Mouse (Mus musculus) lung, embryonic 16.5 days (tissue): Measurements from ENCODE around the gene Ptger4. TPM values are rescaled to one million over a fixed set of nuclear protein-coding genes. Genes with fewer than 3 reads are reported as not detected.
"Not testable (repeated sequence)": the region's sequence is repeated elsewhere in the genome, so short reads cannot be mapped to it uniquely, and the experiment has no call there.

Experiments used
- ATAC-seq: fragments of 200-750 bp; cut with Nextera tagmentation; 2 replicates; pipeline ENCODE4 v1.8.0; 2017; ENCODE audit warnings: low read depth, mild to moderate bottlenecking, moderate library complexity
- H3K27ac ChIP-seq: fragments of 300-500 bp; sonication (generic); 2 replicates; pipeline ENCODE4 v1.5.1; 2014; ENCODE audit warnings: mild to moderate bottlenecking, control low read depth, low read length
- H3K27me3 ChIP-seq: fragments of 300-500 bp; sonication (generic); 2 replicates; pipeline ENCODE4 v1.6.1; 2014; ENCODE audit warnings: low read depth, low read length, mixed read lengths; ENCODE audit not compliant: control insufficient read depth, insufficient read depth
- H3K36me3 ChIP-seq: fragments of 300-500 bp; sonication (generic); 2 replicates; pipeline ENCODE4 v1.6.1; 2014; ENCODE audit warnings: low read length; ENCODE audit not compliant: control insufficient read depth, insufficient read depth
- H3K4me1 ChIP-seq: fragments of 300-500 bp; sonication (generic); replicated peaks from 2 replicates; pipeline ENCODE4 v1.6.1; 2014; ENCODE audit warnings: low read length, mixed read lengths; ENCODE audit not compliant: control insufficient read depth, insufficient read depth
- H3K4me2 ChIP-seq: fragments of 300-500 bp; sonication (generic); 2 replicates; pipeline ENCODE4 v1.6.1; 2014; ENCODE audit warnings: low read depth, low read length, control low read depth
- H3K4me3 ChIP-seq: fragments of 300-500 bp; sonication (generic); 2 replicates; pipeline ENCODE4 v1.5.1; 2014; ENCODE audit warnings: mild to moderate bottlenecking, low read length, control low read depth
- H3K9ac ChIP-seq: fragments of 300-500 bp; sonication (generic); 2 replicates; pipeline ENCODE4 v1.6.1; 2014; ENCODE audit warnings: low read length, control low read depth
- H3K9me3 ChIP-seq: fragments of 300-500 bp; sonication (generic); 2 replicates; pipeline ENCODE4 v1.6.1; 2016; ENCODE audit warnings: low read length; ENCODE audit not compliant: control insufficient read depth
- WGBS: fragments of 180-500 bp; shearing (Covaris S2); extraction: QIAGEN DNeasy Blood & Tissue Kit; methylation state at CpG from one replicate; pipeline ENCODE4 v1.1.7; 2014; 5-methylcytosine and 5-hydroxymethylcytosine counted together
- polyA plus RNA-seq: library from polyadenylated mRNA; unstranded; fragments of >200 nt; fragmentation: Nextera tagmentation; extraction: Ambion mirVana; gene quantifications from 2 replicates; pipeline ENCODE4 v1.2.1, GENCODE M21; 2015

Gene Ptger4
- polyA plus RNA-seq, 1 experiment from 2014 or later, result 2.1 TPM

DNA sequence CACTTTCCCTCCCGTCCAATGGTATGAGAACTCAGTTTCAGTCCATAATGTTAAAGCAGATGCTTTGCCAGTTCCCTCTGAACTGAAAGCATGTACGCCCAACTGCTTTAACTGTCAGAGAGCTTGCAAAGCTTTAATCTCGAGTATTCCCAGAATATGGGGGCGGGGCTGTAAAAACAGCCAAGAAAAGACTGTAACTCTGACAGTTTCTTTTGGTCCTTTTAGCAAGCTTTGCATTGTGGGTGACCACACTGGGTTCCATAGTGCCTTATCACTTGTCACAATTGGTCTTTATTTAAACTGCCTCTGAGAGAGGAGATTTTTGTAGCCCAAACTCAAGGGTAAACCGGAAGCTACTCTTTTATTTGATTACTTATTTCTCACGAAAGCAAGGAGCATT is 4.1 kb downstream of the Ptger4 start:
- Histone ChIP-seq H3K4me3 (no peak overlapping the region), H3K4me2 (no peak overlapping the region)

DNA sequence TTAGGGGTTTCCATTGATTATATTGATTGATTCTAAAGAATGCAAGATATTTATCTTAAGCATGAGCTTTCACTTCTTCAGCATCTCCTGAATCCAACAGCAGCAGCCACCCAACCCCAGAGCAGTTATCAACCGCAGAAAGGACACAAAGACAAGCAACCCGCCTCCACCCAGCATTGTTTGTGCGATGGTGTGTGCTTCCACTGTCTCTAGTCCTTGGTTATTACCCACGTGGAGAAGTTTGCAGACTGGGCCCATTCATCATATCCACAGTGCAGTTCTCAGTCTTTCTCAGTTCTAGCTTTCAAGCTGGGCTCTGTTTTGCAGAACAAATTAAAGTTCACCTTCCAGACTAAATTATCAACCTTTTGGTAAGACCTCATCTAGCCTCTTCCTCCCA is 4.6 kb downstream of the Ptger4 start:
- Histone ChIP-seq H3K4me3 (no peak overlapping the region), H3K4me2 (no peak overlapping the region), H3K36me3 (no peaks in the 10 kb centered on the region), H3K9me3 (no peaks in the 10 kb centered on the region), H3K9ac (no peak overlapping the region), H3K27ac (no peak overlapping the region), H3K4me1 (peaks cover 23% of the 10 kb centered on the region), H3K27me3 (peaks cover 33% of the 10 kb centered on the region)
- ATAC-seq, result no peak
- 59% methylated on average over 4 of the region's 4 CpGs for WGBS

More for the DNA sequence above, 4.1 kb downstream of the Ptger4 start:
- 49% methylated on average over 6 of the region's 6 CpGs for WGBS
- Histone ChIP-seq H3K4me1 (peaks cover 23% of the 10 kb centered on the region), H3K9me3 (no peaks in the 10 kb centered on the region), H3K9ac (no peak overlapping the region), H3K36me3 (no peaks in the 10 kb centered on the region), H3K27ac (no peak overlapping the region), H3K27me3 (peaks cover 38% of the 10 kb centered on the region)
- no peak for ATAC-seq

DNA sequence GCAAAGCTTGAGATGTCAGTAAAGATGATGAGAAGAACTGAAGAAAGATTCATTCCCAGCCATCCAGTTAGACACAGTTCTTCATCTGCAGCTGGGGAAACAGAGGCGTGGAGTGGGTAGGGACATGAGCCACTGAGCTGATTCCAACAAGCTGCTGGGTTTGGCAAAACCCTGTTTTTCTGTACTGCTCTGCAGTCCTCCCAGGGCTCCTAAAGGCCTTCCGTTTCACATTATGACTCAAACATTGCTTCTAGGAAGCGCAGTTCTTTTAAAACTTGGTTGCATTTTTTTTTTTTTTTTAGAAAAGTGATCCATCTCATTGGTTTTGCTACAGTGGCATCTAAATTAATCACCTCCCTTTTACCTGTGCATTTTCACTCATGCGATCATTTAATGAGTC is 5.4 kb downstream of the Ptger4 start:
- Histone ChIP-seq H3K27ac (no peak overlapping the region), H3K9me3 (no peaks in the 10 kb centered on the region), H3K36me3 (no peaks in the 10 kb centered on the region), H3K9ac (no peak overlapping the region), H3K27me3 (peaks cover 28% of the 10 kb centered on the region), H3K4me3 (no peak overlapping the region), H3K4me2 (no peak overlapping the region), H3K4me1 (peaks cover 19% of the 10 kb centered on the region)
- WGBS, result 78% methylated on average over 4 of the region's 4 CpGs
- ATAC-seq, result no peak

DNA sequence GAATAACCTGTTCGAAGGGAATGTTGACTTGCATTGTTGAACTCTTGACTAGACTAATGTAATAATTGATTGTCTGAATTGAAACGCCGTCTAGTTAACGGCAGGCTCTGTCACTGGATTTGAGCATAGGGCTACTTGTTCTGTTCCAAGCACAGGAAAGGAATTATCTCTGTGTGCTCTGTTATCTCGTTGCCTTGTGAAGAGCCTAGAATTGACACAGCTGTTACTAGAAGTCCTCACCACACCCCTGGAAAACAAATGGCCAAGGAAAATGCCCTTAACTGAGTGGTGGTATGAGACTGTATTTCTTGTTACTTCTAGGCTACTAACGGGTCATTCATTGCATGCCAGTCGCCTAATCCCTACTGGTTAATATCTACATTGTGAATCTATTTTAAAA is 5.9 kb downstream of the Ptger4 start:
- Histone ChIP-seq H3K9me3 (no peaks in the 10 kb centered on the region), H3K4me3 (no peak overlapping the region), H3K36me3 (no peaks in the 10 kb centered on the region), H3K27ac (no peak overlapping the region), H3K4me1 (peaks cover 14% of the 10 kb centered on the region; the same call in 1 of the 2 replicates), H3K9ac (no peak overlapping the region), H3K27me3 (peaks cover 23% of the 10 kb centered on the region), H3K4me2 (no peak overlapping the region)
- ATAC-seq, result no peak
- WGBS, result 56% methylated on average over 7 of the region's 7 CpGs

DNA sequence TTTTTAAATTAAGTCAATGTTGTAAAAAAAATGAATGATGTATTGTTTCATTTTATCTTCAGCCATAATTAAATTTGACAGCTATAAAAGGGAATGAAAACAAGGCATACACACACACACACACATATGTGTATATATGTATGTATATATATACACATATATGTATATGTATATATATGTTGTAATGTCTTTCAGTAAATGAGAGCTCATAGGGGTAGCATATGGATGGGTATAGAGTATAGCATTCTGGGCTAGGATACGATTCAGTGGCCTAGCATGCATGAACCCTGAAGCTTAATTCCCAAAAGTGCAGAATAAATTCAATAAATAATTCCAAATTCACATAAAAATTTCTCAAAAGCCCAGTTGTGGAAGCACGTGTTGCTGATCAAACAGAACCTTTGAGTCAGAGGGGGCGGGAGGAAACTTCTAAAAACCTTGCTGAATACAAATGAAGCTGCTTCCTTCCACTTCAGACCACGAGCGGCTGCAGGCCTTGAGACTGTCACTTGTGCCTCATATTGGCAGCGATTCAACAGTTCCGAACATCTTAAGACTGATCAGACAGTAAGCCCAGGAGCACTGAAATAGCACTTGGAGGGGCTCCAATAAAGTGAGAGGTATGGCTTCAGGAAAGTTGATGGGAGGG is 6.9 kb downstream of the Ptger4 start:
- Histone ChIP-seq H3K27ac (no peak overlapping the region), H3K27me3 (peaks cover 14% of the 10 kb centered on the region; the same call in 1 of the 2 replicates), H3K4me2 (no peak overlapping the region), H3K36me3 (no peaks in the 10 kb centered on the region), H3K4me3 (no peak overlapping the region), H3K4me1 (peaks cover 8% of the 10 kb centered on the region; the same call in 1 of the 2 replicates), H3K9me3 (no peaks in the 10 kb centered on the region), H3K9ac (no peak overlapping the region)
- 35% methylated on average over 7 of the region's 7 CpGs for WGBS
- ATAC-seq, result no peak

DNA sequence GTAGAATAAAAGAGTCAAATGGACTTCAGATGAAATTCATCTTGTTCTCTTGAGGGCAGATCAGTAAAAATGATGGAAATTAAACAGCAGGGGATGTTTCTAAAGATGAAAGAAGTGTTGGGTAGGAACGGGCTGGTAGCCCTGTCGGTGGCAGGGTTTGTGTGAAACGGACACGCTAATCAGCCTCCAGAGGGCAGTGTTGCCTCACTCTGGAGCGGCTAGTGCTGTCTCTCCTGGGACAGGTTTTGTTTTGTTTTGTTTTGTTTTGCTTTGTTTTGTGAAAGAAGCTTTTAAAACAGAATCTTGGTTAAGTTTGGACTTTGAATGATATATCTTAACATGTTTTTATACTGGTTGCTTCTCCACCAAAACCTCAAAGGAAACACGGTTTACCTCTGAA is 7.4 kb downstream of the Ptger4 start:
- H3K36me3 ChIP-seq, result no peaks in the 10 kb centered on the region
- peaks cover 9% of the 10 kb centered on the region; the same call in 1 of the 2 replicates for H3K27me3 ChIP-seq
- H3K4me3 ChIP-seq, result no peak overlapping the region
- no peak overlapping the region for H3K4me2 ChIP-seq
- peaks cover 8% of the 10 kb centered on the region; the same call in 1 of the 2 replicates for H3K4me1 ChIP-seq
- no peak overlapping the region for H3K27ac ChIP-seq
- H3K9me3 ChIP-seq, result no peaks in the 10 kb centered on the region
- WGBS, result 13% methylated on average over 6 of the region's 6 CpGs
- no peak for ATAC-seq
- H3K9ac ChIP-seq, result no peak overlapping the region

DNA sequence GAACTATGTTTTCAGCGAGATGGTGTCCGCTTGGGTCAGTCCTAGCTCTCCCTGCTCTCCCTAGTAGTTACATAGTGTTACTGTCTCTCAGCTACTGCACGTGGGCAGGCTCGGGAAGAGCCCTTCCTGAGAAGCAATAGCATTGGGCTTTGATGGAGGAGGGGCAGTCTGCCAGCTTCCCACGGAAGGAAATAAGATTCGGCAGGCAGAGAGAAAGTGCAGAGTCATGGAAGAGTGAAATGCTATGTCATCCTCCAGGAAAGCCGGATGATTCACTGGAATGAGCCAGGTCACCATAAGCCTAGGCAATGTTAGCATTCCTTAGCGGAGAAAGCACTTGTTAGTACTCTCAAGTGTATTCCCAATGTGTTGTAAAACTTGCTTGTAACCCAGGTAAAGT is 8.5 kb downstream of the Ptger4 start:
- Histone ChIP-seq H3K9me3 (no peaks in the 10 kb centered on the region), H3K27ac (no peak overlapping the region), H3K27me3 (peaks cover 3% of the 10 kb centered on the region; the same call in 1 of the 2 replicates), H3K9ac (no peak overlapping the region), H3K4me2 (no peak overlapping the region), H3K4me3 (no peak overlapping the region), H3K4me1 (peaks cover 8% of the 10 kb centered on the region; the same call in 1 of the 2 replicates), H3K36me3 (no peaks in the 10 kb centered on the region)
- 21% methylated on average over 8 of the region's 8 CpGs for whole genome bisulfite sequencing
- ATAC-seq, result no peak

DNA sequence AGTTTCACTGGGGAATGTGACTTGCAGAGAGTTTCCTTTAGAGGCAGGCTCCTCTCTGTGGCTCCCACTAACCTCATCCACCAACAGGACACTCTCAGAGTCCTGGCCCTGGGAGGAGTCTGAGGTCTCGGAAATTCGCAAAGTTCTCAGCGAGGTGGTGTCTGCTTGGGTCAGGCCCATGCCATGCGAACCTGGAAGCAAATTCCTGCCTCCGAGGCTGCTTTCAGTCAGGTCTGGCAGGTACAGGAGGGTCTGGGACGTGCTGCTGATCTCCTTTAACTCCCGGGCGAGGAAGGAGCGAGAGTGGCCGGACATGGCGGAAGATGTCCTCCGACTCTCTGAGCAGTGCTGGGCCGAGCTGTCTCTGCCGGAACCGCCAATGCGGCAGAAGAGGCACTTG is 9.3 kb downstream of the Ptger4 start:
- no peak overlapping the region for H3K4me2 ChIP-seq
- 76% methylated on average over 16 of the region's 16 CpGs for WGBS
- no peak for ATAC-seq

DNA sequence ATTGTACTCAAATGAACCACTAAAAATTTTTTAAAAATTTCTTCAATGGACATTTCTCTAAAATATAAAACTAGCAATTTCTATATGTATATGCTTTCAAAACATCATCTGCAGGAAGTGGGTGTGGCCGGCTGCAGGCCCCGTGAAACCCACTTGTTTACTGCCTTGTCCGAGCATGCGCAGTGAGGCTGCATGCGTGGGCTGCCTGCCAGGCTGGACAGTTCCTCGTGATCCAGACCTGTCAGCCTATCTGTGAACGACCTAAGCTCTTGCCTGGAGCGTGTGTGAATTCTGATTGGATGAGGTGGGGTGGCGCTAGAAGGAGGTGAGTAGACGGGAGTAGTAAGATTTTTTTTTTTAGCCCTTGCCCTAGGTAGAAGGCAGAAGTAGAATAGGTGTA is 13.2 kb downstream of the Ptger4 start:
- H3K36me3 ChIP-seq, H3K4me3 ChIP-seq, H3K27me3 ChIP-seq, H3K9ac ChIP-seq, H3K27ac ChIP-seq, H3K9me3 ChIP-seq, H3K4me2 ChIP-seq, H3K4me1 ChIP-seq, ATAC-seq: not testable (repeated sequence)
- WGBS, result 73% methylated on average over 10 of the region's 10 CpGs

More for the DNA sequence above, 9.3 kb downstream of the Ptger4 start:
- no peaks in the 10 kb centered on the region for H3K27me3 ChIP-seq
- H3K4me1 ChIP-seq, result peaks cover 8% of the 10 kb centered on the region; the same call in 1 of the 2 replicates
- H3K4me3 ChIP-seq, result no peak overlapping the region
- no peaks in the 10 kb centered on the region for H3K36me3 ChIP-seq
- H3K27ac ChIP-seq, result no peak overlapping the region
- no peak overlapping the region for H3K9ac ChIP-seq
- H3K9me3 ChIP-seq, result no peaks in the 10 kb centered on the region
